Mouse (Mus musculus) forebrain, embryonic 14.5 days (tissue): ENCODE results near the gene Spag5. TPM values are rescaled to one million over a fixed set of nuclear protein-coding genes. Genes with fewer than 3 reads are reported as not detected.

ENCODE experiments used
- ATAC-seq: fragments of 200-750 bp; cut with Nextera tagmentation; 2 replicates; pipeline ENCODE4 v1.8.0; 2017; ENCODE audit warnings: mild to moderate bottlenecking, moderate library complexity
- DNase-seq: peaks from one replicate; pipeline ENCODE4 v3.0.0-alpha.2; 2015; ENCODE audit warnings: low spot score
- H3K27ac ChIP-seq: fragments of 300-500 bp; sonication (generic); 2 replicates; pipeline ENCODE4 v1.5.1; 2014; ENCODE audit warnings: low read depth, mild to moderate bottlenecking, control low read depth, low read length, moderate library complexity
- H3K27me3 ChIP-seq: fragments of 300-500 bp; sonication (generic); replicated peaks from 2 replicates; pipeline ENCODE4 v1.6.1; 2014; ENCODE audit warnings: low read length, control low read depth, mixed read lengths; ENCODE audit not compliant: control insufficient read depth, insufficient read depth
- H3K36me3 ChIP-seq: fragments of 300-500 bp; sonication (generic); 2 replicates; pipeline ENCODE4 v1.6.1; 2014; ENCODE audit warnings: low read length, control low read depth; ENCODE audit not compliant: control insufficient read depth, insufficient read depth
- H3K4me1 ChIP-seq: fragments of 300-500 bp; sonication (generic); 2 replicates; pipeline ENCODE4 v1.6.1; 2014; ENCODE audit warnings: antibody characterized with exemption, low read length, control low read depth; ENCODE audit not compliant: control insufficient read depth, insufficient read depth
- H3K4me2 ChIP-seq: fragments of 300-500 bp; sonication (generic); 2 replicates; pipeline ENCODE4 v1.6.1; 2014; ENCODE audit warnings: mild to moderate bottlenecking, control low read depth, low read length
- H3K4me3 ChIP-seq: fragments of 300-500 bp; sonication (generic); 2 replicates; pipeline ENCODE4 v1.5.1; 2014; ENCODE audit warnings: low read depth, low read length, control low read depth
- H3K9ac ChIP-seq: fragments of 300-500 bp; sonication (generic); 2 replicates; pipeline ENCODE4 v1.6.1; 2014; ENCODE audit warnings: mild to moderate bottlenecking, low read length, control low read depth, moderate library complexity
- H3K9me3 ChIP-seq: fragments of 300-500 bp; sonication (generic); replicated peaks from 2 replicates; pipeline ENCODE4 v1.6.1; 2016; ENCODE audit warnings: low read length, control low read depth, mixed read lengths; ENCODE audit not compliant: control insufficient read depth
- WGBS: fragments of 180-500 bp; shearing (Covaris S2); extraction: QIAGEN DNeasy Blood & Tissue Kit; methylation state at CpG from one replicate; pipeline ENCODE4 v1.1.7; 2014; 5-methylcytosine and 5-hydroxymethylcytosine counted together
- polyA plus RNA-seq: library from polyadenylated mRNA; unstranded; fragments of >200 nt; fragmentation: Nextera tagmentation; extraction: Ambion mirVana; gene quantifications from 2 replicates; pipeline ENCODE4 v1.2.1, GENCODE M21; 2014

Spag5 gene
- polyA plus RNA-seq, 1 experiment from 2014 or later: 25.4 TPM

DNA sequence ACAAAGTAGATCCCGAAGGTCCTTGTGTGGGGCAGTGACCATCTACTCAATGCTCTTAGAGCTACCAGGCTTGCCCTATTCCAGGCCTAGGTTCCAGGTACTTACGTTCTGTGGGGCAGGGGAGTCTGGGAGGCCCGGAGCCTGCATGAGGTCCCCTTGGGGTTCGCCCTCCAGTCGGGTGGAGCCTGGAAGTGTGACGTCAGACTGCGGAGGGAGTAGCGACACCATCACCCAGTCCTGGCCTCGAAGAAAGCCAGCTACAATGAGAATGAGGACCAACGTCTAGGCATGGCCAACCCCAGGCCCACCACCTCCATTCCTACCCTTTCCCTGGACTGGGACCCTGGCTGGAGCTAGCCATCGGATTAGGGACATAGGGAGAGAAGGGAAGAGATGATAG is 70.4 kb downstream of the Spag5 start:
- ATAC-seq: no peak
- no peak overlapping the region for H3K4me2 ChIP-seq
- H3K9ac ChIP-seq: no peak overlapping the region
- no peaks in the 10 kb centered on the region for H3K4me1 ChIP-seq
- WGBS: 93% methylated on average over 11 of the region's 11 CpGs
- no peaks in the 10 kb centered on the region for H3K9me3 ChIP-seq
- H3K27me3 ChIP-seq: no peaks in the 10 kb centered on the region
- no peak for DNase-seq
- no peak overlapping the region for H3K4me3 ChIP-seq
- no peaks in the 10 kb centered on the region for H3K36me3 ChIP-seq
- no peak overlapping the region for H3K27ac ChIP-seq

Other genes starting within 250 kb of the Spag5 start
- 36.8 and 40.2 TPM in 2 replicates for gene Eral1, start 221.1 kb upstream of the Spag5 start, polyA plus RNA-seq
- 22.3 and 23.9 TPM in 2 replicates for gene Fam222b, start 206.9 kb upstream of the Spag5 start, polyA plus RNA-seq
- 79.2 and 82.6 TPM in 2 replicates for gene Traf4, start 135.9 kb upstream of the Spag5 start, polyA plus RNA-seq
- gene Nek8, start 124.9 kb upstream of the Spag5 start, polyA plus RNA-seq: 4.6 and 5.5 TPM in 2 replicates
- gene Tlcd1, start 124.8 kb upstream of the Spag5 start, polyA plus RNA-seq: 4.4 and 4.5 TPM in 2 replicates
- 1,011 and 1,206 TPM in 2 replicates for gene Rpl23a, start 117.9 kb upstream of the Spag5 start, polyA plus RNA-seq
- 48.1 and 48.2 TPM in 2 replicates for gene Rab34, start 113.1 kb upstream of the Spag5 start, polyA plus RNA-seq
- 0.55 and 0.73 TPM in 2 replicates for gene Proca1, start 108.1 kb upstream of the Spag5 start, polyA plus RNA-seq
- gene Sdf2, start 55.8 kb upstream of the Spag5 start, polyA plus RNA-seq: 82.4 and 90.2 TPM in 2 replicates
- 17.7 and 21.7 TPM in 2 replicates for gene Supt6, start 55.5 kb upstream of the Spag5 start, polyA plus RNA-seq
- gene 2610507B11Rik, start 39.8 kb upstream of the Spag5 start, polyA plus RNA-seq: 49.4 and 56.0 TPM in 2 replicates
- gene BC030499, start 10.7 kb upstream of the Spag5 start, polyA plus RNA-seq: 0.19 and 0.43 TPM in 2 replicates
- 161 and 167 TPM in 2 replicates for gene Aldoc, start 21.4 kb downstream of the Spag5 start, polyA plus RNA-seq
- 46.8 and 51.0 TPM in 2 replicates for gene Pigs, start 26.9 kb downstream of the Spag5 start, polyA plus RNA-seq
- gene Unc119, start 42.0 kb downstream of the Spag5 start, polyA plus RNA-seq: 72.5 and 73.8 TPM in 2 replicates
- not detected in 2 replicates for gene Foxn1, start 85.0 kb downstream of the Spag5 start, polyA plus RNA-seq
- not detected in 2 replicates for gene Slc13a2, start 120.7 kb downstream of the Spag5 start, polyA plus RNA-seq
- 18.4 and 19.2 TPM in 2 replicates for gene Slc46a1, start 164.2 kb downstream of the Spag5 start, polyA plus RNA-seq
- 34.9 and 45.6 TPM in 2 replicates for gene Sarm1, start 196.2 kb downstream of the Spag5 start, polyA plus RNA-seq
- gene Vtn, start 197.6 kb downstream of the Spag5 start, polyA plus RNA-seq: 88.4 and 120 TPM in 2 replicates
- 0.66 and 0.72 TPM in 2 replicates for gene Sebox, start 201.9 kb downstream of the Spag5 start, polyA plus RNA-seq
- gene Tmem199, start 210.6 kb downstream of the Spag5 start, polyA plus RNA-seq: 93.1 and 93.2 TPM in 2 replicates
- 185 TPM in 2 replicates for gene Poldip2, start 210.7 kb downstream of the Spag5 start, polyA plus RNA-seq
- 66.1 and 71.3 TPM in 2 replicates for gene Tnfaip1, start 234.8 kb downstream of the Spag5 start, polyA plus RNA-seq
- 118 and 126 TPM in 2 replicates for gene Ift20, start 234.8 kb downstream of the Spag5 start, polyA plus RNA-seq
- gene Tmem97, start 249.2 kb downstream of the Spag5 start, polyA plus RNA-seq: 40.0 and 48.5 TPM in 2 replicates